ENCODE assay signal across 16 mouse cellular contexts in the genomic region with DNA sequence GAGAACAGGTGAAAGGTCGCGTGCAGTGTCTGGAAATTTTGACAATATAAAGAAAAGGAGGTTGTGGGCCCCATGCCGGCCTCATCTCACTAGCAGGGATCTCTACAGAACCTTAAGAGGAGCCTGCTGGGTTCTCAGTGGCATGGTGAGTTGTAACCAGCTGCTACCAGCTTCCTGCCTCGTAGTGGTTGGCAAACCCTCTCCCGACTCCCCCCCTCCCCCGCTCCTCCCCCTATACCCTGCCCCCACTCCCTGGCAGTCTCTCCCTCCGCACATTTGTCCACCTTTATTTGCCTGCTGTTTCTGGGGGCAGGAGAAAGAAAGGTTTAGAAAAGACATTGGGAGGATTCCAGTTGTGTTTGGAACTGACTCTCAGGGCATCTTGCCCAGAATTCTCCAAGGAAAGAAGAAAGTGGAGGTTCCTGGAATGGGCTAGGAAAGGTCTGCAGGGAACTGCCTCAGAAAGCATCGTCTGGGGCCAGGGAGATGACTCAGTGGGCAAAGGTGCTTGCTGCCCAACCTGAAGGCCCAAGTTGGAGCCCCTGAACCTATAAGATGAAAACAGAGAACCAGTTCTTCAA. TPM values are rescaled to one million over a fixed set of nuclear protein-coding genes. Genes with fewer than 3 reads are reported as not detected.
DNase-seq lines count a peak whose midpoint lies in the region; ATAC-seq and TF ChIP-seq lines count a peak whose summit lies in the region.
"Had no signal": no experiment of that assay in that cellular context is flagged by ENCODE, and none has a peak within 500 bp of the region (broad histone marks: within the 10 kb centered on the region; RNA-seq: fewer than 3 reads in every experiment).

No protein-coding gene starts in this region.

- 25% methylated on average over 8 of the region's 8 CpGs for WGBS in forebrain, embryonic 16.5 days
- 26% methylated on average over 8 of the region's 8 CpGs for WGBS in midbrain, embryonic 16.5 days

- peaks cover 56% of the 10 kb centered on the region for H3K4me1 ChIP-seq in forebrain, embryonic 16.5 days (replicated peaks; ENCODE audit: control insufficient read depth, insufficient read depth, low read length)
- peaks cover 46% of the 10 kb centered on the region for H3K4me1 ChIP-seq in midbrain, embryonic 16.5 days (ENCODE audit: control insufficient read depth, insufficient read depth, low read length)

- 0 out of 2 replicates have a peak overlapping the region, but pooled peaks have one; percentile 18 for H3K9ac ChIP-seq in forebrain, embryonic 16.5 days (replicated peaks; ENCODE audit: low read depth, low read length)
- H3K9ac ChIP-seq in midbrain, embryonic 16.5 days (ENCODE audit: low read depth, low read length), result no peak overlapping the region
- H3K9ac ChIP-seq: embryonic facial prominence, embryonic 15.5 days; kidney, embryonic 15.5 days; liver, embryonic 14.5 days had no signal

- TF ChIP-seq CTCF in left cerebral cortex, adult 2 months (IDR thresholded peaks at IDR 0.05), result no peak

- H3K27ac ChIP-seq in left cerebral cortex, adult 2 months, result no peak overlapping the region; the same call in 1 of the 2 replicates
- peak overlapping the region; percentile 64 for H3K27ac ChIP-seq in forebrain, embryonic 16.5 days (ENCODE audit: low read length)
- H3K27ac ChIP-seq in midbrain, embryonic 16.5 days (ENCODE audit: low read length), result peak overlapping the region; percentile 57
- H3K27ac ChIP-seq: embryonic facial prominence, embryonic 15.5 days; kidney, embryonic 15.5 days; liver, embryonic 14.5 days had no signal

- intact Hi-C loops in left cerebral cortex, postnatal 4 days (cut with DNase I), result no loop called here
- intact Hi-C loops in left cerebral cortex, adult 2 months (cut with DNase I), result no loop called here

- DNase-seq in left cerebral cortex, postnatal 4 days, result peak; percentile 55
- no peak for DNase-seq in left cerebral cortex, adult 2 months (ENCODE audit: extremely low spot score in 1 of 2, low spot score in 2 of 2)
- peak; percentile 50 for DNase-seq in adipocyte (ENCODE audit: low spot score)
- DNase-seq in embryo, embryonic 11 days, result no peak
- no peak for DNase-seq in B cell, adult 2 months
- DNase-seq: adrenal gland, adult 8-10 months; cerebellum, adult 2 months; gastrocnemius, postnatal 10 days; layer of hippocampus, postnatal 36 days had no signal

- H3K36me3 ChIP-seq in forebrain, embryonic 16.5 days (ENCODE audit: control insufficient read depth, insufficient read depth), result no peaks in the 10 kb centered on the region
- H3K36me3 ChIP-seq in midbrain, embryonic 16.5 days (ENCODE audit: control insufficient read depth, insufficient read depth, low read length), result no peaks in the 10 kb centered on the region
- H3K36me3 ChIP-seq: embryonic facial prominence, embryonic 15.5 days; G1E; kidney, embryonic 15.5 days had no signal

- H3K4me3 ChIP-seq in left cerebral cortex, adult 2 months, result no peak overlapping the region
- no peak overlapping the region for H3K4me3 ChIP-seq in forebrain, embryonic 16.5 days (replicated peaks; ENCODE audit: low read length)
- no peak overlapping the region for H3K4me3 ChIP-seq in midbrain, embryonic 16.5 days (ENCODE audit: low read depth, low read length)
- H3K4me3 ChIP-seq: embryonic facial prominence, embryonic 15.5 days; kidney, embryonic 15.5 days; myocyte had no signal

- ATAC-seq in forebrain, embryonic 16.5 days, result no peak
- ATAC-seq in midbrain, embryonic 16.5 days, result no peak

- H3K27me3 ChIP-seq in forebrain, embryonic 16.5 days (replicated peaks; ENCODE audit: control insufficient read depth, insufficient read depth, low read length), result no peaks in the 10 kb centered on the region
- H3K27me3 ChIP-seq in midbrain, embryonic 16.5 days (ENCODE audit: control insufficient read depth, insufficient read depth, low read depth, low read length), result no peaks in the 10 kb centered on the region

- H3K9me3 ChIP-seq in forebrain, embryonic 16.5 days (ENCODE audit: control insufficient read depth, low read length), result no peaks in the 10 kb centered on the region
- no peaks in the 10 kb centered on the region for H3K9me3 ChIP-seq in midbrain, embryonic 16.5 days (replicated peaks; ENCODE audit: control insufficient read depth, low read length, poor library complexity, severe bottlenecking)
- H3K9me3 ChIP-seq: embryonic facial prominence, embryonic 15.5 days; G1E; kidney, embryonic 15.5 days had no signal

- no peak overlapping the region for H3K4me2 ChIP-seq in forebrain, embryonic 16.5 days (ENCODE audit: low read length)
- H3K4me2 ChIP-seq in midbrain, embryonic 16.5 days (ENCODE audit: low read length), result no peak overlapping the region
- H3K4me2 ChIP-seq: embryonic facial prominence, embryonic 15.5 days; kidney, embryonic 15.5 days had no signal

RNA-seq across cellular contexts. Expression of a gene that starts 8.0 kb away (rescaled TPM):
- total RNA-seq in left cerebral cortex, postnatal 4 days (2021), result 1 to 10 TPM; 1.5 to 3.7 TPM
- 1 to 10 TPM in 1 of 2 experiments, under 1 TPM in 1; 0.70 to 1.3 TPM for total RNA-seq in left cerebral cortex, adult 2 months (2021)
- 8.6 and 12.6 TPM in 2 replicates for polyA plus RNA-seq in forebrain, embryonic 16.5 days (2015; fragmentation: Nextera tagmentation; extraction: Ambion mirVana)
- 6.0 and 7.5 TPM in 2 replicates for polyA plus RNA-seq in midbrain, embryonic 16.5 days (2015; fragmentation: Nextera tagmentation; extraction: Ambion mirVana)
- total RNA-seq: G1E had no signal
- polyA plus RNA-seq: G1E, myocyte had no signal

RNA-seq across cellular contexts. Expression of a gene that starts 28.7 kb away (rescaled TPM):
- total RNA-seq in left cerebral cortex, postnatal 4 days (2021), result 100 to 1,000 TPM; 246 to 287 TPM
- 100 to 1,000 TPM; 127 to 157 TPM for total RNA-seq in left cerebral cortex, adult 2 months (2021)
- 257 and 284 TPM in 2 replicates for polyA plus RNA-seq in forebrain, embryonic 16.5 days (2015; fragmentation: Nextera tagmentation; extraction: Ambion mirVana)
- 140 and 146 TPM in 2 replicates for polyA plus RNA-seq in midbrain, embryonic 16.5 days (2015; fragmentation: Nextera tagmentation; extraction: Ambion mirVana)
- polyA plus RNA-seq: myocyte had no signal

Comparison
In these comparisons a context has a peak if more than half of its experiments do, and no peak if none do; other contexts are left out.
1. DNase-seq: peak in left cerebral cortex, postnatal 4 days (single experiment) and adipocyte (single experiment); none in left cerebral cortex, adult 2 months (0 of 2), embryo, embryonic 11 days (single experiment) and B cell, adult 2 months (0 of 2).